Mouse (Mus musculus): Measurements from ENCODE around the gene Lrfn4. TPM values are rescaled to one million over a fixed set of nuclear protein-coding genes. Genes with fewer than 3 reads are reported as not detected.

Lrfn4 gene
- polyA plus RNA-seq (2012; ENCODE audit: insufficient read depth, low replicate concordance): 2.4 and 4.7 TPM in 2 replicates

- Histone ChIP-seq H3K4me1 (peaks cover 26% of the 10 kb centered on the region), H3K4me3 (replicated peaks) (peak within 1 kb of the TSS; percentile 92), H3K9me3 (no peaks in the 10 kb centered on the region), H3K36me3 (replicated peaks; ENCODE audit: low read length) (peaks cover under 1% of the 10 kb centered on the region), H3K27me3 (replicated peaks) (peaks cover 84% of the 10 kb centered on the region)
- TF ChIP-seq GATA1 (IDR thresholded peaks at IDR 0.05; ENCODE audit: borderline replicate concordance, low read length) (no peak), FLI1 (IDR thresholded peaks at IDR 0.05; ENCODE audit: low read length) (no peak)
Observed at GRCm38 (mm10) chr19:4615151-4616093, at the start of gene Lrfn4. TSS of gene Lrfn4 (minus strand) at chr19:4615667.

GRCm38 (mm10) chr19:4658156-4658555, 42.7 kb upstream of the Lrfn4 start:
- Histone ChIP-seq H3K4me3 (replicated peaks) (no peak overlapping the region), H3K9me3 (no peaks in the 10 kb centered on the region), H3K36me3 (replicated peaks; ENCODE audit: low read length) (no peaks in the 10 kb centered on the region), H3K27me3 (replicated peaks) (peaks cover 14% of the 10 kb centered on the region), H3K4me1 (no peaks in the 10 kb centered on the region)
- TF ChIP-seq GATA1 (IDR thresholded peaks at IDR 0.05; ENCODE audit: borderline replicate concordance, low read length): no peak
- no peak for TF ChIP-seq FLI1 (IDR thresholded peaks at IDR 0.05; ENCODE audit: low read length)

- no peak for TF ChIP-seq FLI1 (IDR thresholded peaks at IDR 0.05; ENCODE audit: low read length)
- no peak for TF ChIP-seq GATA1 (IDR thresholded peaks at IDR 0.05; ENCODE audit: borderline replicate concordance, low read length)
- no peak overlapping the region for H3K4me3 ChIP-seq (replicated peaks)
- H3K9me3 ChIP-seq: no peaks in the 10 kb centered on the region
- no peaks in the 10 kb centered on the region for H3K4me1 ChIP-seq
- peaks cover 45% of the 10 kb centered on the region for H3K27me3 ChIP-seq (replicated peaks)
- no peaks in the 10 kb centered on the region for H3K36me3 ChIP-seq (replicated peaks; ENCODE audit: low read length)
Observed at GRCm38 (mm10) chr19:4646917-4647492, 31.5 kb upstream of the Lrfn4 start.

- H3K4me3 ChIP-seq (replicated peaks): no peak overlapping the region
- H3K36me3 ChIP-seq (replicated peaks; ENCODE audit: low read length): no peaks in the 10 kb centered on the region
- no peaks in the 10 kb centered on the region for H3K9me3 ChIP-seq
- H3K4me1 ChIP-seq: no peaks in the 10 kb centered on the region
- peaks cover 44% of the 10 kb centered on the region for H3K27me3 ChIP-seq (replicated peaks)
- no peak for TF ChIP-seq GATA1 (IDR thresholded peaks at IDR 0.05; ENCODE audit: borderline replicate concordance, low read length)
- no peak for TF ChIP-seq FLI1 (IDR thresholded peaks at IDR 0.05; ENCODE audit: low read length)
Observed at GRCm38 (mm10) chr19:4644271-4644670, 28.8 kb upstream of the Lrfn4 start.

- Histone ChIP-seq H3K27me3 (replicated peaks) (peaks cover 33% of the 10 kb centered on the region), H3K4me1 (no peaks in the 10 kb centered on the region), H3K9me3 (no peaks in the 10 kb centered on the region), H3K36me3 (replicated peaks; ENCODE audit: low read length) (no peaks in the 10 kb centered on the region), H3K4me3 (replicated peaks) (no peak overlapping the region)
- TF ChIP-seq GATA1 (IDR thresholded peaks at IDR 0.05; ENCODE audit: borderline replicate concordance, low read length): no peak
- TF ChIP-seq FLI1 (IDR thresholded peaks at IDR 0.05; ENCODE audit: low read length): no peak
Observed at GRCm38 (mm10) chr19:4635986-4636385, 20.5 kb upstream of the Lrfn4 start.

- Histone ChIP-seq H3K27me3 (replicated peaks) (peaks cover 2% of the 10 kb centered on the region), H3K4me1 (peaks cover 25% of the 10 kb centered on the region), H3K36me3 (replicated peaks; ENCODE audit: low read length) (peaks cover 4% of the 10 kb centered on the region), H3K4me3 (replicated peaks) (no peak overlapping the region), H3K9me3 (no peaks in the 10 kb centered on the region)
- TF ChIP-seq GATA1 (IDR thresholded peaks at IDR 0.05; ENCODE audit: borderline replicate concordance, low read length) (no peak), FLI1 (IDR thresholded peaks at IDR 0.05; ENCODE audit: low read length) (no peak)
Observed at GRCm38 (mm10) chr19:4628819-4629218, 13.4 kb upstream of the Lrfn4 start.

- peak overlapping the region; percentile 98 for H3K4me3 ChIP-seq (replicated peaks)
- no peak for TF ChIP-seq GATA1 (IDR thresholded peaks at IDR 0.05; ENCODE audit: borderline replicate concordance, low read length)
- no peak for TF ChIP-seq FLI1 (IDR thresholded peaks at IDR 0.05; ENCODE audit: low read length)
- H3K9me3 ChIP-seq: no peaks in the 10 kb centered on the region
- H3K36me3 ChIP-seq (replicated peaks; ENCODE audit: low read length): peaks cover 31% of the 10 kb centered on the region
- H3K27me3 ChIP-seq (replicated peaks): no peaks in the 10 kb centered on the region
- H3K4me1 ChIP-seq: peaks cover 30% of the 10 kb centered on the region
Observed at GRCm38 (mm10) chr19:4625829-4626535, 10.5 kb upstream of the Lrfn4 start.

- H3K4me3 ChIP-seq (replicated peaks): peak within 1 kb of the TSS; percentile 98
- peaks cover 37% of the 10 kb centered on the region for H3K36me3 ChIP-seq (replicated peaks; ENCODE audit: low read length)
- H3K4me1 ChIP-seq: peaks cover 30% of the 10 kb centered on the region
- H3K27me3 ChIP-seq (replicated peaks): no peaks in the 10 kb centered on the region
- no peaks in the 10 kb centered on the region for H3K9me3 ChIP-seq
- no peak for TF ChIP-seq GATA1 (IDR thresholded peaks at IDR 0.05; ENCODE audit: borderline replicate concordance, low read length)
- no peak for TF ChIP-seq FLI1 (IDR thresholded peaks at IDR 0.05; ENCODE audit: low read length)
Observed at GRCm38 (mm10) chr19:4625179-4625828, 9.8 kb upstream of the Lrfn4 start, which contains the start of gene Rce1. TSS of gene Rce1 (minus strand) at chr19:4625641.
